ENCODE assay signal across 18 mouse cellular contexts in the genomic region with DNA sequence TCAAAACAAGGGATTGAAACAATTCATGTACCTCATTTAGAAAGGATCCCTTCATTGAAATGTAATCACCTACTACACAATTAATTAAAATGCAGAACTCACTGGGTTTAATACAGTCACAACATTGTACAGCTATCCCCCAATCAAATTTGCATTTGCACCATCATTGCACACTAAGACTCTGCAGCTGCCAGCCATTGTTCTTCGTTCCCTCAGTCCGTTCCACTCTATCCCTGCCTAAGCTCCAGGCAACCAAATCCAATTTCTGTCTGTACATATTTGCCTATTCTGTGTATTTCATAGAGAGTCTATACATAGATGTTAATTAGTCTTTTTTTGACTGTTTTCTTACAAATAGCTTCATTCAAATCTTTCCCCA.
DNase-seq lines count a peak whose midpoint lies in the region; ATAC-seq and TF ChIP-seq lines count a peak whose summit lies in the region.
"Had no signal": no experiment of that assay in that cellular context is flagged by ENCODE, and none has a peak within 500 bp of the region (broad histone marks: within the 10 kb centered on the region; RNA-seq: fewer than 3 reads in every experiment).

No protein-coding gene starts in this region.

- no peaks in the 10 kb centered on the region for H3K9me3 ChIP-seq in neural tube, embryonic 12.5 days
- H3K9me3 ChIP-seq in forebrain, postnatal 0 days (ENCODE audit: low read length): no peaks in the 10 kb centered on the region
- H3K9me3 ChIP-seq in midbrain, embryonic 15.5 days: no peaks in the 10 kb centered on the region
- H3K9me3 ChIP-seq: embryonic facial prominence, embryonic 13.5 days; heart, embryonic 15.5 days; limb, embryonic 13.5 days; megakaryocyte, embryonic 14.5 days had no signal

- 62% methylated on average over 2 of the region's 2 CpGs for WGBS in neural tube, embryonic 12.5 days
- 7% methylated on average over 2 of the region's 2 CpGs for WGBS in forebrain, postnatal 0 days
- WGBS in midbrain, embryonic 15.5 days: 12% methylated on average over 2 of the region's 2 CpGs

- H3K4me2 ChIP-seq in neural tube, embryonic 12.5 days (replicated peaks): no peak overlapping the region
- no peak overlapping the region for H3K4me2 ChIP-seq in forebrain, postnatal 0 days (ENCODE audit: low read depth)
- H3K4me2 ChIP-seq in midbrain, embryonic 15.5 days: no peak overlapping the region
- H3K4me2 ChIP-seq: embryonic facial prominence, embryonic 13.5 days; heart, embryonic 15.5 days; limb, embryonic 13.5 days had no signal

- DNase-seq in neural tube, embryonic 10.5 days (ENCODE audit: extremely low spot score, low spot score): no peak
- DNase-seq in forebrain, postnatal 0 days: no peak
- DNase-seq in liver: no peak
- no peak for DNase-seq in T-cell, adult 2 months (ENCODE audit: low spot score)
- DNase-seq in left cerebral cortex, adult 18-20 months (ENCODE audit: low spot score in 2 of 2): no peak
- DNase-seq: adrenal gland, postnatal 36 days; cerebellum, adult 9-11 months; gastrocnemius, adult 2 months; kidney, adult 8-10 months; kidney, postnatal 4 days; lung, postnatal 14 days had no signal

- H3K4me1 ChIP-seq in neural tube, embryonic 12.5 days: peaks cover 5% of the 10 kb centered on the region; the same call in 1 of the 2 replicates
- peaks cover 4% of the 10 kb centered on the region; the same call in 1 of the 2 replicates for H3K4me1 ChIP-seq in forebrain, postnatal 0 days (ENCODE audit: insufficient read depth)
- H3K4me1 ChIP-seq in midbrain, embryonic 15.5 days: peaks cover 17% of the 10 kb centered on the region
- H3K4me1 ChIP-seq: embryonic facial prominence, embryonic 13.5 days; heart, embryonic 15.5 days; limb, embryonic 13.5 days; megakaryocyte, embryonic 14.5 days had no signal

- H3K27me3 ChIP-seq in neural tube, embryonic 12.5 days (replicated peaks): no peaks in the 10 kb centered on the region
- H3K27me3 ChIP-seq in forebrain, postnatal 0 days (ENCODE audit: insufficient read depth, low read length): no peaks in the 10 kb centered on the region
- no peaks in the 10 kb centered on the region for H3K27me3 ChIP-seq in midbrain, embryonic 15.5 days (replicated peaks)
- H3K27me3 ChIP-seq: embryonic facial prominence, embryonic 13.5 days; heart, embryonic 15.5 days; limb, embryonic 13.5 days; megakaryocyte, embryonic 14.5 days had no signal

- H3K4me3 ChIP-seq in neural tube, embryonic 12.5 days: no peak overlapping the region
- no peak overlapping the region for H3K4me3 ChIP-seq in forebrain, postnatal 0 days (ENCODE audit: low read depth, low read length)
- H3K4me3 ChIP-seq in midbrain, embryonic 15.5 days: no peak overlapping the region
- H3K4me3 ChIP-seq: embryonic facial prominence, embryonic 13.5 days; gastrocnemius, adult 2 months; heart, embryonic 15.5 days; limb, embryonic 13.5 days; megakaryocyte, embryonic 14.5 days had no signal

- no peak overlapping the region for H3K27ac ChIP-seq in neural tube, embryonic 12.5 days
- no peak overlapping the region for H3K27ac ChIP-seq in forebrain, postnatal 0 days (ENCODE audit: low read depth, low read length)
- peak overlapping the region; percentile 71; the same call in 1 of the 2 replicates for H3K27ac ChIP-seq in midbrain, embryonic 15.5 days
- H3K27ac ChIP-seq: embryonic facial prominence, embryonic 13.5 days; gastrocnemius, adult 2 months; heart, embryonic 15.5 days; limb, embryonic 13.5 days had no signal

- H3K9ac ChIP-seq in neural tube, embryonic 12.5 days: no peak overlapping the region
- no peak overlapping the region for H3K9ac ChIP-seq in forebrain, postnatal 0 days
- H3K9ac ChIP-seq in midbrain, embryonic 15.5 days: no peak overlapping the region
- H3K9ac ChIP-seq: embryonic facial prominence, embryonic 13.5 days; heart, embryonic 15.5 days; limb, embryonic 13.5 days had no signal

- peak; percentile 77 for ATAC-seq in neural tube, embryonic 12.5 days (ENCODE audit: low FRiP score, low read depth)
- peak; percentile 64; the same call in 1 of the 2 replicates for ATAC-seq in forebrain, postnatal 0 days
- ATAC-seq in midbrain, embryonic 15.5 days (replicated peaks): peak; percentile 74
- ATAC-seq: Patski had no signal

- no peaks in the 10 kb centered on the region for H3K36me3 ChIP-seq in neural tube, embryonic 12.5 days
- H3K36me3 ChIP-seq in forebrain, postnatal 0 days (ENCODE audit: insufficient read depth): no peaks in the 10 kb centered on the region
- no peaks in the 10 kb centered on the region for H3K36me3 ChIP-seq in midbrain, embryonic 15.5 days (replicated peaks)
- H3K36me3 ChIP-seq: embryonic facial prominence, embryonic 13.5 days; heart, embryonic 15.5 days; limb, embryonic 13.5 days had no signal

- TF ChIP-seq CTCF in forebrain, postnatal 0 days (IDR thresholded peaks at IDR 0.05; ENCODE audit: low read depth): no peak
